Mouse (Mus musculus) cerebellum, adult 8-10 months (tissue): ENCODE results near the gene Git2.

Source experiments
- DNase-seq: peaks from one replicate; pipeline ENCODE4 v3.0.0; 2022

Git2 gene

DNA sequence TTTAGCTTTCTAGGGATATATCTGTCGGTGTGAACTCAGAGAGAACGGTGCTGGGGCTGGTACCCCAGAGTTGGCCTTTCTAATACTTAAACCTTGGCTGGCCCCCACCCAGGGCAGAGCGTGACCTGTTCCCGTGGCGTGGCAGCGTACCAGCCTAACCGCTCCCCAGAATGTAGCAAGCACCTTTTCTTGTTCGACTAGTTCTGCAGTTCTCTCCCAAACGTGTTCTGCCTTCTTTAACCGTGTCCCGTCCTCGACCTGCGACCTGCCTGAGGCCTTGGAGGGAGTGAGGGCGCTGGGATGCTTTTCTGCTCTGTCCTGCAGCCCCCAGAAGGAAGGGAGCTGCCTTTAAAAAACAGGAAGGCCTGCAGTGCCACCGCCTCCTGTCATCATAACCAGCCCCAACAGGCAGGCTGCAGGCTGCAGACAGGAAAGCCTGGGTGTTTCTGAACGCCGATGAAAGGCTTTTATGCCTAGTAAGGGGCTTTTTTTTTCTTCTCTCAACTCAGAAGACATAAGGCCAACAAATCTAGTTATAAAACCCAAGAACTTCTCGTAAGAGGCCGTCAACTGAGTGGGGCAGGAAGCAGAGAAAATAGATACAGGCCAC is 94.5 kb downstream of the Git2 start:
- DNase-seq = no peak

DNA sequence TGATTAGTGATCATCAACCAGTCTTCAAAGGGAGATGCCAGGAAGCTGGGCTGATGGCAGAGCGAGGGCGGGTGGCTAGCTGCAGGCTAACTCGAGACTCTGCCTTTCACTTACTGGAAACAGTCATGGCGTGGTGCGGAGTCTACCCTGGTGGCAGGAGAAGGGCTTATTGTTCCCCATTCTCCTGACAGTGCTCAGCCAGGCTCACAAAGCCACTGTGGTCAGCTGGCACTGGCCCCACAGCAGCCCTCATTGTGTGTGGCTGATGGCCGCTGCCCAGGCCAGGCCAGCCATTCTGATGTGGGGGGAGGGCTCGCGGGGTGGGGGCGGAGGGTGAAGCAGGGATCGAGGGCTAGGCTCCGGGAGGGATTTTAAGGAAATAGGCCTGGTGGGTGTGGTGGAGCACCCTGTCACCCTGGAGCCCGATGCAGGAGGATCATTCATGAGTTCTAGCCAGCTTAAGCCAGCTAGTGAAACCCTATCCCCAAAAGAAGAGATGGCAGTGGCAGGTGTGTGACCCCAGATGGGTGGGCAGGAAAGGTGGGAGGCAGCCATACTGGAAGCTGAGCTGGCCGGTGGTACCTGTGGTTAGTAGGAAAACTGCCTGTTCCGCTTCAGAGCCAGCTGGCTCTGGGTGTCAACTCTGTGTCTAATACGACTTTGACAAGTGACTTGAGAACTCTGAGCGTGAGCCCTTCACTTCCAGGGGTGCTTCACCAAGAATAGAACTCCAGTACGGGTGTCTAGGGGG is 95.3 kb downstream of the Git2 start:
- DNase-seq = no peak
